Mouse (Mus musculus): Measurements from ENCODE around the gene Arhgap1. TPM values are rescaled to one million over a fixed set of nuclear protein-coding genes. Genes with fewer than 3 reads are reported as not detected.

The Arhgap1 gene
- polyA plus RNA-seq, 2 experiments: 22.4 to 32.1 TPM

DNA sequence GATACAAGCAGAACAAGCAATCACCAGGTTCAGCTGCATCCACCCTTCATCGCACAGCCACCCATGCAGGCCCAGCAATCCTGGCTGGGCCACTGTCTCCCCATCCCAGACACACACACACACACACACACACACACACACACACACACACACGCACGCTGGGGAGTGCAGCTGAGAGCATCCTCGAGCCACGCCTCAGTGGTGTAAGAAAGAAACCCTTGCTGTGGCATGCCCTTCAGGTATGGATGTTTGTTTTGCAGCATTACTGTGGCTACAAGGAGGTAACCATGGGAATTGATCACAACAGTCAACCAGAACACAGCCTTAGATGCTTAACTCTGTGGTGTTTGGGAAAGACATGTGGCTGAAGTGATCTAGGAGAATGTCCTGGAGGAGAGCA is 17.3 kb upstream of the Arhgap1 start:
- Histone ChIP-seq H3K27ac (no peak overlapping the region), H3K4me1 (replicated peaks; ENCODE audit: control insufficient read depth in 2 of 2, insufficient read depth in 2 of 2, low read length in 1 of 2) (peaks cover 3 to 21% of the 10 kb centered on the region in 2 experiments), H3K27me3 (ENCODE audit: control insufficient read depth, insufficient read depth, low read length) (no peaks in the 10 kb centered on the region), H3K9ac (replicated peaks) (no peak overlapping the region), H3K9me3 (ENCODE audit: control insufficient read depth, low read length) (no peaks in the 10 kb centered on the region), H3K4me3 (ENCODE audit: insufficient read depth in 1 of 2, low read depth in 2 of 2, low read length in 2 of 2) (no peak overlapping the region), H3K4me2 (ENCODE audit: low read depth) (no peak overlapping the region; the same call in 1 of the 2 replicates), H3K36me3 (replicated peaks; ENCODE audit: control insufficient read depth, insufficient read depth, low read depth) (no peaks in the 10 kb centered on the region; the same call in 1 of the 2 replicates)
- DNase-seq (ENCODE audit: low read depth in 3 of 3, low spot score in 3 of 3): no peak
- 75% methylated on average over 5 of the region's 5 CpGs for WGBS (ENCODE audit: insufficient replicate concordance)
- TF ChIP-seq EP300 (IDR thresholded peaks at IDR 0.05; ENCODE audit: low read depth): no peak
- no peak for TF ChIP-seq CTCF (IDR thresholded peaks at IDR 0.05; ENCODE audit: low read depth)
- ATAC-seq (ENCODE audit: insufficient read depth): no peak

DNA sequence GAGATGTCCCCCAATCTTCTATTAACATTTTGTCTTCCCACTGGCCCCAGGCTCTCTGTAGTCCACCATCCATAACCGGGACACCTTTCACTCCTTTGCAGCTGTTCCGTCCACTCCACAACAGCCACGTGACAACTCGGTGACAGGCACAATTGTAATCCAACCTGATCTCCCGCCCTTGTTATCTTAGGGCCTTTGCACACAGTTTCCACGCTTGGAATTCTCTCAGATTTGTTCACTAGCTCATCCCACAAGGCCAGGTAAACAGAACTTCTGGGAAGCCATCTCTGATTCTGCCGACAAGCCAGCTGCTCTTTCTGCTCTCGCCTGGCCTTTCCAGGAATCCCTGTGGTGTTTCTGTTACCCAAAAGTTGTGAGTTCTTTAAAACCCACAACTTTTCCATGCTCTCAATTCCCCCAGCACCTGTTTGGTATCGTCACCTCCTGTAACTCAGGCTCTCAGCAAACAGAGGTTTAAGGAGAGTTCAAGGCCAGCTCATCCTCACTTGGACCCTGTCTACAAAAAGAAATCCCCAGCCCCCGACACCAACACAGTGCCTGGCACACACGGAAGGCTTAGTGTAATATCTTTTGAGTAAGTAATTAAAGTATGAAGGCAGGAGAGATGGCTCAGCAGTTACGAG is 16.2 kb upstream of the Arhgap1 start:
- TF ChIP-seq EP300 (IDR thresholded peaks at IDR 0.05; ENCODE audit: low read depth) (no peak), CTCF (IDR thresholded peaks at IDR 0.05; ENCODE audit: low read depth) (no peak)
- H3K4me3 ChIP-seq (ENCODE audit: insufficient read depth in 1 of 2, low read depth in 2 of 2, low read length in 2 of 2): no peak overlapping the region; a peak in 1 of 4 replicates
- 65% methylated on average over 12 of the region's 12 CpGs for WGBS (ENCODE audit: insufficient replicate concordance)
- no peak for ATAC-seq (ENCODE audit: insufficient read depth)
- H3K36me3 ChIP-seq (replicated peaks; ENCODE audit: control insufficient read depth, insufficient read depth, low read depth): no peaks in the 10 kb centered on the region; the same call in 1 of the 2 replicates
- no peak for DNase-seq (ENCODE audit: low read depth in 3 of 3, low spot score in 3 of 3)
- no peak overlapping the region; the same call in 1 of the 2 replicates for H3K9ac ChIP-seq (replicated peaks)
- H3K4me2 ChIP-seq (ENCODE audit: low read depth): peak overlapping the region; percentile 43
- H3K27me3 ChIP-seq (ENCODE audit: control insufficient read depth, insufficient read depth, low read length): no peaks in the 10 kb centered on the region
- H3K4me1 ChIP-seq (replicated peaks; ENCODE audit: control insufficient read depth in 2 of 2, insufficient read depth in 2 of 2, low read length in 1 of 2): peaks cover 3 to 21% of the 10 kb centered on the region in 2 experiments
- no peaks in the 10 kb centered on the region for H3K9me3 ChIP-seq (ENCODE audit: control insufficient read depth, low read length)
- no peak overlapping the region for H3K27ac ChIP-seq

DNA sequence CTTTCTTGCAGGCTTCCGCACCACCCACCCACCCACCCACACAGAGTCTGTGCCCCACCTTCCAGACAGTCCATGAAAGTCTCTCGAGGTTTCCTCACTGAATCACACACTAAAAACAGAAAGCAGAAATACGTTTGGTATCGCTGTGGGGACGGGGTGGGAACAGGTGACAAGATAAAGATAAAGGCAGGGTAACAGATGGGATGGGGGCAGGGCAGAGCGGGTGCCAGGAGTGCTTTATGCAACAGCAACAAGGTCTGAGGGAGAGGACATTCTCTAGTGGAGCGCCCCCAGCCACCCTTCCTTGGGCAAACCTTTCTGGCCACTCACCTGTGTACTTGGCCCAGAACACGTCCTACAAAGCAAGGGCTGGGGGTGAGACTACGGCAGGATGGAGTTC is 14.8 kb upstream of the Arhgap1 start:
- H3K27ac ChIP-seq: no peak overlapping the region; the same call in 1 of the 2 replicates
- peak; percentile 71 for ATAC-seq (ENCODE audit: insufficient read depth)

DNA sequence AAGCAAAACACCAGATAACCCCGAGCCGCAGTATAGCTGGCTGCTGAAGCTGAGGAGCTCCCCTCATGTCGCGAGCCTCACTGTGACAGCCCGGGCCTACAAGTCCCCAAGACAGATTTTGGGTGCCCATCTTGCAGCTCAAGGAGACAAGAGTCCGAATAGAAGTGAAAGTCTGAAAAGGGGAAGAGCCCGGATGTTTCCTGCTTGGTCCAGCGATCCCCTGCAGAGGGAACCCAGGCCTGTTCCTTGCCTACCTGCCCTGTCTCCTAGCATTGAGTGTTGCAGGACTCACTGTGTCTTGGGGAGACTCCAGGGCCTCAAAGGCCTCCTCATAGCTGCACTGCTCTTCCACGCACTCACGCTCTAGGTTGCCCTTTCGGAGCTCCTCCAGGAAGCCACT is 14.2 kb upstream of the Arhgap1 start:
- H3K4me2 ChIP-seq (ENCODE audit: low read depth): peak overlapping the region; percentile 43
- peak overlapping the region; percentile 2 for H3K9ac ChIP-seq (replicated peaks)
- WGBS (ENCODE audit: insufficient replicate concordance): 74% methylated on average over 11 of the region's 11 CpGs

More for the DNA sequence above, 14.8 kb upstream of the Arhgap1 start:
- Histone ChIP-seq H3K27me3 (ENCODE audit: control insufficient read depth, insufficient read depth, low read length) (no peaks in the 10 kb centered on the region), H3K9me3 (ENCODE audit: control insufficient read depth, low read length) (no peaks in the 10 kb centered on the region), H3K4me1 (replicated peaks; ENCODE audit: control insufficient read depth in 2 of 2, insufficient read depth in 2 of 2, low read length in 1 of 2) (peaks cover 3 to 23% of the 10 kb centered on the region in 2 experiments), H3K4me2 (ENCODE audit: low read depth) (peak overlapping the region; percentile 43), H3K9ac (replicated peaks) (peak overlapping the region; percentile 12), H3K36me3 (replicated peaks; ENCODE audit: control insufficient read depth, insufficient read depth, low read depth) (no peaks in the 10 kb centered on the region), H3K4me3 (ENCODE audit: insufficient read depth in 1 of 2, low read depth in 2 of 2, low read length in 2 of 2) (peak overlapping the region; percentile 43 to 45)
- DNase-seq (ENCODE audit: low read depth in 3 of 3, low spot score in 3 of 3): peak; percentile 46 to 50 (median 49)
- 23% methylated on average over 9 of the region's 9 CpGs for WGBS (ENCODE audit: insufficient replicate concordance)
- TF ChIP-seq CTCF (IDR thresholded peaks at IDR 0.05; ENCODE audit: low read depth) (no peak), EP300 (IDR thresholded peaks at IDR 0.05; ENCODE audit: low read depth) (peak; percentile 84)

DNA sequence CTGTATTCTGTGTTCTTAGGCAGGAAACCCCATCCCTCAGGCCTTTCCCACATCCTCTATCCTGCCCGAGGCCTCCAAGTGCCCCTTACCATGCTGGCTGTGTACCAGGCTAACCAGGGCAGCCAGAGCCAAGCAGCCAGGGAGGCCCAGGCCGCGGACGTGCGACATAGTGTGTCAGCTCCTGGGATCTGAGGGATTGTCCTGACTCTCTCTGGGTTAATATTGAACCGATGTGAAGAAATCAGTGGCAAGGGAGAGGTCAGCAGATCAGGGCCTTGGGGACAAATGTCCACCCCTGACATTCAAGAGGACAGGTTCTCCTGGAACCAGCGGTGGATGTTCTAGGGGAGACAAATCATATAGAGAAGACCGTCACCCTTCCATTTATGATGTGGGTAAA is 13.4 kb upstream of the Arhgap1 start, which contains the start of gene F2:
Gene F2 (minus strand): TSS at position 186 of the 400 bp plus-strand sequence.
- Histone ChIP-seq H3K4me1 (replicated peaks; ENCODE audit: control insufficient read depth in 2 of 2, insufficient read depth in 2 of 2, low read length in 1 of 2) (peaks cover 3 to 29% of the 10 kb centered on the region in 2 experiments), H3K36me3 (replicated peaks; ENCODE audit: control insufficient read depth, insufficient read depth, low read depth) (no peaks in the 10 kb centered on the region), H3K4me3 (ENCODE audit: insufficient read depth in 1 of 2, low read depth in 2 of 2, low read length in 2 of 2) (peak within 1 kb of the TSS; percentile 43 to 45), H3K4me2 (ENCODE audit: low read depth) (peak within 1 kb of the TSS; percentile 43), H3K9me3 (ENCODE audit: control insufficient read depth, low read length) (no peaks in the 10 kb centered on the region), H3K9ac (replicated peaks) (peak within 1 kb of the TSS; percentile 2), H3K27ac (no peak within 1 kb of the TSS; the same call in none of the 2 replicates), H3K27me3 (ENCODE audit: control insufficient read depth, insufficient read depth, low read length) (no peaks in the 10 kb centered on the region)
- DNase-seq (ENCODE audit: low read depth in 3 of 3, low spot score in 3 of 3) (no peak), ATAC-seq (ENCODE audit: insufficient read depth) (peak; percentile 23; the same call in 1 of the 2 replicates)
- TF ChIP-seq CTCF (IDR thresholded peaks at IDR 0.05; ENCODE audit: low read depth): no peak
- whole genome bisulfite sequencing (ENCODE audit: insufficient replicate concordance): 79% methylated on average over 8 of the region's 8 CpGs

More for the DNA sequence above, 14.2 kb upstream of the Arhgap1 start:
- Histone ChIP-seq H3K9me3 (ENCODE audit: control insufficient read depth, low read length) (no peaks in the 10 kb centered on the region), H3K4me3 (ENCODE audit: insufficient read depth in 1 of 2, low read depth in 2 of 2, low read length in 2 of 2) (peak overlapping the region; percentile 43 to 45), H3K27ac (no peak overlapping the region; the same call in 1 of the 2 replicates), H3K36me3 (replicated peaks; ENCODE audit: control insufficient read depth, insufficient read depth, low read depth) (no peaks in the 10 kb centered on the region), H3K27me3 (ENCODE audit: control insufficient read depth, insufficient read depth, low read length) (no peaks in the 10 kb centered on the region), H3K4me1 (replicated peaks; ENCODE audit: control insufficient read depth in 2 of 2, insufficient read depth in 2 of 2, low read length in 1 of 2) (peaks cover 3 to 28% of the 10 kb centered on the region in 2 experiments)
- ATAC-seq (ENCODE audit: insufficient read depth) (no peak), DNase-seq (ENCODE audit: low read depth in 3 of 3, low spot score in 3 of 3) (no peak)
- TF ChIP-seq EP300 (IDR thresholded peaks at IDR 0.05; ENCODE audit: low read depth): no peak
- TF ChIP-seq CTCF (IDR thresholded peaks at IDR 0.05; ENCODE audit: low read depth): no peak
